Mouse (Mus musculus) G1E (cell line): Measurements from ENCODE around the gene Zfp64.

Experiments
- CTCF ChIP-seq: IDR thresholded peaks from 2 replicates; pipeline ENCODE4 v1.5.1; 2012; ENCODE audit warnings: low read depth, low read length, inconsistent platforms, mixed read lengths
- GATA1 ChIP-seq: IDR thresholded peaks from 2 replicates; pipeline ENCODE4 v1.6.1; 2012; ENCODE audit warnings: borderline replicate concordance, low read length, inconsistent platforms, mixed read lengths
- POLR2AphosphoS5 ChIP-seq: IDR thresholded peaks from 2 replicates; pipeline ENCODE4 v1.6.1; 2012; ENCODE audit warnings: low read depth, low read length, inconsistent platforms; ENCODE audit not compliant: insufficient replicate concordance

DNA sequence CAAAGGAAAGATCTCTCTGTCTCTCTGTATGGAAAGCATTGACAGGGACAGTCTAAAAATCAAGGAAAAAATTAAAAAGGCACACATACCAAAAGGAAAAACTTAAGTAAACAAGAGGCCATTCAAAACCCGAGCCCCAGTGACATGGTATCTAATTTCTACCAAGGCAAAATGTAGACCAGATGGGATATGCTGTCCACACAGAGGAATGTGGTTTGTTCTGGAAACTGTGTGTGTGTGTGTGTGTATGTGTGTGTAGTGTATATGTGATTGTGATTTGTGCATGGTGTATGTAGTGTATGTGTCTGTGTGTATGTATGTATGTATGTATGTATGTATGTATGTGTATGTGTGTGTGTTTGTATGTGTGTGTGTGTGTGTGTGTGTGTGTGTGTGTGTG is 100.6 kb downstream of the Zfp64 start:
- TF ChIP-seq POLR2AphosphoS5, result no peak
- no peak for TF ChIP-seq CTCF
- no peak for TF ChIP-seq GATA1
